Mouse (Mus musculus) layer of hippocampus, adult 9-11 months (tissue): ENCODE measurements around the gene Dync2li1.

Experiments used
- DNase-seq: peaks from one replicate; pipeline ENCODE4 v3.0.0; 2022

Dync2li1 gene

DNA sequence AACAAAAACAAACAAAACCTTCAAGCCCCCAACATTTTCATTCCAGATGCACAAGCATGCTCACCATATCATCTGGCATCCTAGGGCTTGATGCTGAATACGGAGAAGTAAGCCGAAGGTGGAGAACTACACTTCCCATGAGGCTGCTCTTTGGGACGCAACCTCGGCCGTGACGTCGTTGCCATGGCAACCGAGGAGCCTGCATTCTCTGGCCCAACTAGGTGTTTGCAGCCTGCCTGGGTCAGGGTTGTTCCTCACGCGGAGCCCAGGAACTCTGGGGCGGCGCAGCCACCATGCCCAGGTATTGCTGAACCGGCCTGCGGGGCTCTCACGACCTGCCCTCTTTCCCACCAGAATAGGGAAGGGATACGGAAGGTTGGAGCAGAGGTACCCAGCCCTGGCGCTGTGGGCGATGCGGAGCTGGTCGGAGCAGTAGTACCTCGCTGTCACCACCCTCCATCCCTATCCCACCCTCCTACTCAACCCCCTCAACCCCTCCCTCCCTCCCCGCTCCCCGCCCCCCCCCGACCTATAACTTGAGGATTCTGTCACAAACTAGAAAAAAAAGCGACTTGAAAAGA is at the start of gene Dync2li1:
Dync2li1 (plus strand) TSS at position 221 of the 581 bp plus-strand sequence.
- DNase-seq = peak; percentile 94

DNA sequence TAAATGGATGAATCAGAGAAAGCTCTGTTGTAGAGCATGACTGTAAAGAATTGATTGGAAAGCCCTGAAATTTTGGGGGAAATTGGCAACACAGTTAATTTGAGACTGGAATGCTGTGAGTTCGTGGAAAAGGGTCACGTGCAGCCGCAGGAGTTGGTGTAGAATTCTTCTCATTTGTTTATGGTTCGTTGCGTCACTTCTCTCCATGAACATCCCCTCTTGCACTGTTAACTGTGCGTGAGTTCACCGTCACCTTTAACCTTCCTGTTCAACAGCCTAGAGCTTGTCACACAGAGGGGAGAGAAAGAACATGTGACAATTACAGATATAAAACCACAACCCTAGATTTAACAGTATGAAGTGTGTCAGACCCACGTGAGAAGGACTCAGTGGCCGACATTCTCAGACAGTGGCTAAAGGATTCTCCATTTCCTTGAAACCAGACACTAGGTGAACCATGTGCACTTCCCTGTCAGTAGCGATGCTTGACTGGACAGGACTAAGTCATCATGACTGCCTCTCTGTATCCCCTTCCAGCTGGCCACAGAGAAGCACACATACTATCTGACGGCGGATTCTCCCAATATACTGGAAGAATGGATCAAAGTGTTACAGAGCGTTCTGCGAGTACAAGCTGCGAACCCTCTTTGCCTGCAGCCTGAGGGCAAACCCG is 49.5 kb upstream of the Dync2li1 start:
- DNase-seq = no peak

DNA sequence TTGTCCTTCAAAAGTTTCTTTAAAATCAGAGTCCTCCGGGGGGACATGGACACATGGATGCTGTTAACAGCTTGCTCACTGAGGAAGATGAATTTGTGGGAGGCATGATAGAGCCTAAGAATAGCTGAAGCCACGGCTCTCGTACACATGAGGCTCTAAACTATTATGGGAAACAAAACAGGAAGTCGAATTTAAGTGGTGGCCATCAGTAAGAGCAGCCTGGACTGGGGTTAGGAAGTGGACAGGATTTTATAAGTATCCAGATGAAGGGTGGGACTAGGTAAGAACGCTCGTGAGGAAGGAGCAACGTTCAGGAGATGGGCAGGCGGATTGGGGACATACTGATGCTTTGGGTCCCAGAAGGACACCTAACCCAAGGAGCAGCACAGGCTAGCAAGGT is 47.0 kb upstream of the Dync2li1 start:
- no peak for DNase-seq

DNA sequence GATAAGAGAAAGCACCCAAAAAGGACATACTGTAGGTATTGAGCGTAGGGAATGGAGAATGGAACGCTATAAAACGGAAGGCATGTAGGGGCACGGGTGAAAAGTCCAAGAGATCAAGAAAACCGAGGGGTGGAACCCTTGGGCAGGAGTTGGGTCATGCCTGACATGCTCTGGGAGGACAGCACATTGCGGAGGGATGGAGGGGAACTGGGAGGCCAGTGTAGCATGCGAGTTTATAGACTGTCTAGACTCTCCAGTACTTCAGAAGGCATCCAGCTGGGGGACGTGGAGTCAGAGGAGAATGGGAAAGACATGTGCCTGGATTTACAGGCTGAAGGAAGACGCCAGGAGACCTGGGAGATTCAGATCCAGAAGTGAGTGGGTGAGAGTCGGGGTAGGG is 46.5 kb upstream of the Dync2li1 start:
- DNase-seq = no peak

DNA sequence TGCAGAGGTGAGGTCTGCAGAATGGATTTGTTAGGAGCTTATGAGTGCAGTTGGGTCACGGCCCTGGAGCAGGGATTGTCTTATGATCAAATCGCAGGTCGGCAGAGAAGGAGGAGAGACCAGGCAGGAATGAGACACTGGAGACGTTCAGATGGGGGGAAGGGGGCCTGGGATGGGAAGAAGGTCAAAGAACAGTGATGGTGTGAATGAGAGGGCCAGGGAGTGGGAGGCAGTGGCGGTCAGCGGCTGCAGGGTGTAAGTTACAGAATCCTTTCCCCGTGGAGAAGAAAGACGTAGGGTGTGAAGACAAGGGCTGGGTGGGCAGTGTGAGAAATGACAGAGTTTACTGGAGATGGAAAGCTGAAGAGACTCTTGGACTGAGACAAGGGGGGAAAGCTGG is 45.5 kb upstream of the Dync2li1 start:
- DNase-seq = no peak

DNA sequence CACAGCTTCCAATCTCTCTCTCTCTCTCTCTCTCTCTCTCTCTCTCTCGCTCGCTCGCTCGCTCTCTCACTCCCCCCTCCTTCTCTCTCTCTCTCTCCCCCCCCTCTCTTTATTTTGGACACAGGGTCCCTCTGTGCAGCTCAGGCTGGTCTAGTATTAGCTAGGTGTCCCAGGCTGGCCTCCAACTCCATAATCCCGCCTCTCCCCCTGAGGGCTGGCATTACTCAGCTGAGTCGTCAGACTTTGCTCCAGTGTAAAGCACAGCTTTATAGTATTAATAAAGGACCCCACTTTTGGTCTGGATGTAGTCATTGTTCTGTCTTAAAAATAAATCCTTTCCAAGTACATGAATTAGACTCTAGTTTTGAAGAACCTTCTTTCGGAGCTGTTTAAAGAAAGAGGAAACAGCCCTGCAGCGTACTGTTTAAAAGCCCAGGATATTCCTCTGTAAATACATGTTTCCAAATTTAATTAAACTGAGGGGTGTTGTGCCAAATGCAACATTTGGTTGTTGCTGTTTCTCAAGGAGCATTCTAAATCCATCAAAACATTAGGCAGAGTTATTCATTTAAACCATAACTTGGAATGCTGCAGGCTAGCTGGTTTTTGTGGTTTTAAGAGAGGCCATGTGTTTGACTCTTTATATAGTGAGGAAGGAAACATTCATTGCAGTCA is 44.4 kb upstream of the Dync2li1 start:
- no peak for DNase-seq

DNA sequence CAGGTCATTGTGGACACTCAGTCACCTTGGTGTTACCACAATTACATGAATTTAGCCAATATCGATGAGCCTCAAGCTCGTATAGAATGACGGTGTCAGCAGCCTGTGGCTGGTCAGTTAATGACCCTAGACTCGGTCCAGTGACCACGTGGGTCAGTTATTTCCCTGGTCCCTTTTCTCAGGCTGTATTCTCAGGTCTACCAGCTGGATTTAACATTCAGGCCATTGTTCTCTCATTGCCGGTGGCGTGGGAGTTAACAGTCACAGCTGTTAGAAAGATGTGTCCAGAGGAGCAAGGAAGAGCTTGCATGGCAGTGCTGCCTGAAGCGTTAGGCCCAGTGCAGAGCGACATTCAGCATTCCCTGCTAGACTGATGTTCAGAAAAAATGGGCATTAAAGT is 42.2 kb upstream of the Dync2li1 start:
- DNase-seq = no peak

DNA sequence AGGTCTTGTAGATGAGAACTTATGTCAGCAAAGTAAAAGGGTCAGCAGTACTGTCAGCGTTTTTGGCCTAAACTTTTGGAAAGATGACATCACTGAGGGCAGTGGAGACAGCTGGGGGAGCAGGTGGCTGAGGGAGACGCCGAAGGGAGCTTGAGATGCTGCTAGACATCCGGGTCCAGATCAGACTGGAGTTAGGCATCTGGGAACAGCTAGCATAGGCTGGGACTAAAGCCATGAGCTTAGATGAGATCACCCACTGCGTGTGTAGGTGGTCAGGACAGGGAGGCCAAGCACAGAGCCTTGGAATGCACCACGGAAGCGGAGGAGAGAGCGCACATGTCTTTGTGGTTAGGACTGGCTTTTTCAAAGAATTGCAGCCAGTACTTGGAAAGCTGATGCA is 41.2 kb upstream of the Dync2li1 start:
- peak; percentile 74 for DNase-seq

DNA sequence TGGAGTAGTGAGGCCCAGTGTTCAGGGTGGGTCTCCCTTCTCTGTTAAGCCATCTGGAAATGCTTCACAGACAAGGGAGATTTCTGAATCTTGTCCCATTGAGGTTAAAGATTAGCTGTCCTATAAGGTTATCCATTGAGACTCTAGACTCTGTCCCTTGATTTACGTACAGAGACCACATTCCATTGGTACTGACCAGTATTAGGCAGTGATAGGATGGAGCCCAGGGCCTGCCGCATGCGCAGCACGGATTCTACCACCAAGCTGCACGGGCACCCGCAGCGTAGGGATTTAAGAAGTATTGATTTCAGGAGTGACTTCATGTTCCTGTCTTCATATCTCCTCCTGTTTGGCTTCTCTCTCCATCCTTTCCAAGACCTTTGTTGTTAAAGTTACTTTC is 36.2 kb upstream of the Dync2li1 start:
- DNase-seq = no peak

DNA sequence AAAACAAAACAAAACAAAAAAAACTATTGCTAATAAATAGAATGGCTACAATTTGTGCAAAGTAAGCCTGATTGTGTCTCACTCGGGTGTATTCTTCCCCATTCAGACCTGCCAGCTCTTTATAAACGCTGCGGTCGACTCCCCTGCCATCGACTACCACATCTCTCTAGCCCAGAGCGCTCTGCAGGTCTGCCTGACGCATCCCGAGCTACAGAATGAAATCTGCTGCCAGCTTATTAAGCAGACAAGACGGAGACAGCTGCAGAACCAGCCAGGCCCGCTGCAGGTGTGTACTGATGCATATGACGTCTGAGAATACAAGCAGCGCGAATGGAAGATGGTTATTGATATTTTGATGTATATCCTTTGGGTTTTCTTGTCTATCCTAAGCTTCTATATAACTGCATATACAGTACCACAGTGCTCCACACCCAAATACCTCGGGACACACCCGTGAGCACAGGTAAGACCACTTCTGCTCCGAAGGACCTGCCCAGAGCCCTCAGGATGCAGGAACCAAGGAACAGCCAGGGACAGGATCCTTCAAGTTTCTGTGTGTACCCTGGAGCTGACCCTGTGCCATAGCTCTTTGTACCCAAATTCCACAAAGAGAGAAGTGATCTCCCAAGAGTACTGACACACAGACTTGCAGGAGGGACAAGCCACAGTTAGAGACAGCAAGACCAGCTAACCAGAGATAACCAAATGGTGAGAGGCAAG is 34.7 kb upstream of the Dync2li1 start:
- no peak for DNase-seq

DNA sequence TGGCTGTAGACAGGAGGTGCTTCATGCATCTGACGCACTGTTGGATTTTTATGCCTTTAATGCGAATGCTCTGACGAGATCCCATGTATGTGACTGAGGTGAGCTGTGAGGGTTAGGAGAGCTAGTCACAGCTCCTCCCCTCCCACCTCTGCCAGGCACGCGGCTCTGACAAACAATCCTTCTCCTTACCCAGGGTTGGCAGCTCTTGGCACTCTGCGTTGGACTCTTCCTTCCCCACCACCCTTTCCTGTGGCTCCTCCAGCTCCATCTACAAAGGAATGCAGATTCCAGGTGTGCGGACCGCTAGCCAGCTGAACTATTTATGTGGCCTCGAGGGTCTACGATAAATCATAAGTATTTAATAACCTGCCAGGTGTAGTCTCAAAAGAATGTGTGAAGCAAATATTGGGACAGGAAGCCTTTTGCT is 30.3 kb upstream of the Dync2li1 start:
- no peak for DNase-seq

DNA sequence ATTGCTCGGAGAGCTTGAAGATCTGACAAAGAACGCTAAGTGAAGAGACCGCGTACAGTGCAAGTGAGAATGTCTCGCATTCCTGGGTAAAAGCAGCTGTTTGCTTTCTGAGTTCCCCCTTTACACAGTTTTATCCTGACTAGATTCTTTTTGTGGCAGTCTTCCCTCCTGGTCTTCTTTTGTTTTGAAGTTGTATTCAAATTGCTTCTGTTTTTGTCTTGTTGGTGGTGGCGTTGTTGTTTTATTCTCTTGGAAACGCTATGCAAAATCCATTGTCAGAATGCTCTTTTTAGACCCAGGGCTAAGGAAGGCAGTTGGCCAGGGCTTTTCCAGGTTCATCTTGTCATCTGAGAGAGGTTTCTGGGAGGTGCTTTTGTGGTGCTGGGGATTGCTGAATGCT is 29.8 kb upstream of the Dync2li1 start:
- no peak for DNase-seq

DNA sequence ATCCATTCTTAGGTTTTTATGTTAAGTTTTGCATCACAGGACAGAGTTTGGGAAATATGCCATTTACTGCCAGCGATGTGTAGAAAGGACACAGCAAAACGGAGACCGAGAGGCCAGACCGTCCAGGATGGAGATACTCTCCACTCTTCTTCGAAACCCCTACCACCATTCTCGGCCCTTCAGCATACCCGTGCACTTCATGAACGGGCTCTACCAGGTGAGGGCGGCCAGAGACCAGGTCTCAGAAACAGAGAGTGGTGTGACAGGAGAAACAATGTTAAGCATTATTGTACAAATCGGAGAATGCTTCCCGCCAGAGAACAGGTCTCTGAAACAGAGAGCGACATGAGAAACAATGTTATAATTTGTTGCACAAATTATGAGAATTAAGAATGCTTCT is 28.4 kb upstream of the Dync2li1 start:
- no peak for DNase-seq

DNA sequence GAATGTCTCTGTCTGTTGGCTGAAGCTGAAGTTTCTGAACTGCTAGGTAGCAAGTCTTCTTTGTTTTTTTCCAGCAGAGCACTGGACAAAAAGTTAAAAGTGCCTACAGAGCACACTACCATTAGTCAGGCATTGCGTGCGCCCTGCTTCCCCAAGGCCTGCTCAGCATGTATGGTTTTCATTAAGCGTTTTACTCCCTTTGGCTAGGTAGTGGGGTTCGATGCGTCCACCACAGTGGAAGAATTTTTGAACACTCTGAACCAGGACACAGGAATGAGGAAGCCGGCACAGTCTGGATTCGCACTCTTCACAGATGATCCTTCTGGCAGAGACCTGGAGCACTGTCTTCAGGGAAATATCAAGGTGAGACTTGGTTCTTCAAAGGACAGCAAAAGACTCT is 27.4 kb upstream of the Dync2li1 start:
- no peak for DNase-seq

DNA sequence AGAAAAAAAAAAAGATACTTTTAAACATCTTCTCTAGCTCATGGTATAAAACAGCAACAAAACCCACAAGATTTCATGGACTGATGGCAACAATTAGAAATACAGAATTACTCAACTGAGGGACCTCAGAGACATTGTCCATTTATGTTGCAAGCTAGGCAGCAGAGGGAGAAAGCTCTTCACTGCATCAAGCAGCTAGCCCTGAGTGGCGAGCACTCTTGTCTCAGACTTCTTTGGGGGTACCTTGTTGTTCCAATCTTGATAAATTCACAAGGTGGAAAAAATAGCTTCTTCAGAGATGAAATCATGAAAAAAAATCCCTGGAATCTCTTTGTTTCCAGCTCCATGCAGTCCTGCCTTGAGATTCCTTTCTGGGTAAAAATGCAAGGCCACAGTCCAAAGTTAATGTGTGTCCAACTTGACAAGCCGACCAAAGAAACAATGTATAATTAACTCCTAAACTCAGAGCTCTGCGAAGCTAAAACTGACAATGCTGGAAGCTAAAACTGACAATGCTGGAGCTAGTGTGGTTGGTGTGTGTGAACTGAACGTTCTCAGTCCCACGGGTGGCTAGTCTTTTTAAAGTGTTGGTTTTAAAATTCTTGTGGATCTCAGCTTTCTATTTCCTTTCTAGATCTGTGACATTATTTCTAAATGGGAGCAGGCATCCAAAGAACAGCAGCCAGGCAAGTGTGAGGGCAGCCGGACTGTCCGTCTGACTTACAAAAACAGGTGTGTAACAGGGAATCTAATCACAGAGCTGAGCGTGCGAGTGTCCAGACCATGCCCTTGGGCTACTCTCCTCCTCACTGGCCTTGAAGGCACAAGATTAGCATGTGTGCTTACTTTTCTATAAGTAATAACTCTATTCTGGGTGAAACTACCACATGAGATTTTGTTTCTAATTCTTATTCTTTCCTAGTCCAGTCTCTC is 26.0 kb upstream of the Dync2li1 start:
- DNase-seq = no peak

DNA sequence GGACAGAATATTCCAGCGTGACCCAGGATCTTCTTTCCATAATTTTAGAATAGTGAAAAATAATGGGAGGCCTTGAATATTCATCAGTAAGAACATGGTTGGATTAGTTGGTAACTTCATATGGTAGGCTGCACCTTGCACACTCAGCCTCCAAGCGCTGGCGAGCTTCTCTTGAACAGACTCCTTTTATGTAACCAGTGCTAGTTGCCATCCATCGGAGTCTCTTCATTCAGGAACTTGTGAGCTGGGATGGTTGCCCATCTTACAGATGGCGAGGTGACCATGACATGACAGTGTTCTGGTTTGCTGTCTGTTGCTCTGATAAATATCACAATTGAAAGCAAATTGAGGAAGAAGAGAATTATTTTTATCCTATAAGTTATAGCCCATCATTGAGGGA is 24.5 kb upstream of the Dync2li1 start:
- peak; percentile 49 for DNase-seq

DNA sequence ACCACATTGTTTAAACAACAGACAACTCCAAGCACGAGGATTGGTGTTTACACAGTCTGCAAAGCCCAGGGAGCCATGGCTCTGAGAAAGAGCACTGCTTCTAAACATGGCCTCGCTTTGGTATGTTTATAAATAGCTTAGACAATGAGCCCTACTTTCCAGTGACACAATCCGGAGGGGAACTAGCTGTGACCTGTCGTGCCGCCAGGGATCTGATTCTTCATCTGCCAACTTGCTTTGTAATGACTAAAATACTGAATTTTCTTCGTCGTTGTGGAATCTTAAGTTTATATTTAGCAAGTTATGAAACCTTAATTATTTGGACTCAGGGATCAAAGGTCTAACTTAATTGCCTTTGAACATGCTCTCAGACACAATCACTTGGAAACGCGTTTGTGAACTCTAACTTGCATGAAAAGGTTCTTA is 23.1 kb upstream of the Dync2li1 start:
- DNase-seq = no peak

DNA sequence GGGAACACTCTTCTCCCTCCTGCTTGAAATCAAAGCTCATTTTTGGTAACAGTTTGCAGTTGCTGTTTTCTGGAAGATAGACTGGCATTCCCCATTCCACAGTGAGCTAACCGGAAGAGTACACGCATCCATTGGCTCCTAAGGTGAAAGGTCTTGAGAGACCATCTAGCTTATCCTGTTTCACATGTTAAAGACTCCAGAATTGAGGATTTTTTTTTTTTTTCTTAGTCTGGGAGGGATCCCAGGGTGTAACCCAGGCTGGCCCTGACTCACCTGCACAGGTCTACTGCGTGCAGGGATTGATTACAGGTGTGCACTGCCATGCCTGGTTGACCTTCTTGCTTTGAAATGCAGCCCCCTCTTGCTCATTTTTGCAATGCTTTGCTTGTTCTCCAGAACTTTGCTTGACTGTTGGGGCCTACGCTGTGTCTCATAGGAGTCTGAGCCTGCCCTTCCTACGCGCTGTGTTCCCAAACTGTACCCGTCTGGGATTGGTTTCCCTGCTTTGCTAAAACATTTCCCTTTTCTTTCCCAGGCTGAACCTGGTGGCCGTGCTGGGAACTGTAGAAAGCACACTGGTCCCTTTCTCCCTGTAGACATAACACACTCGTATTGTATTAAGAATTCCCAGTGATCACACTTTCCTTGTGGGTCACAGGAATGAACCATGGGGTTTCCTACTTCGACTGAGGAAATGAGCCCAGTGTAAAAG is 22.4 kb upstream of the Dync2li1 start:
- no peak for DNase-seq

DNA sequence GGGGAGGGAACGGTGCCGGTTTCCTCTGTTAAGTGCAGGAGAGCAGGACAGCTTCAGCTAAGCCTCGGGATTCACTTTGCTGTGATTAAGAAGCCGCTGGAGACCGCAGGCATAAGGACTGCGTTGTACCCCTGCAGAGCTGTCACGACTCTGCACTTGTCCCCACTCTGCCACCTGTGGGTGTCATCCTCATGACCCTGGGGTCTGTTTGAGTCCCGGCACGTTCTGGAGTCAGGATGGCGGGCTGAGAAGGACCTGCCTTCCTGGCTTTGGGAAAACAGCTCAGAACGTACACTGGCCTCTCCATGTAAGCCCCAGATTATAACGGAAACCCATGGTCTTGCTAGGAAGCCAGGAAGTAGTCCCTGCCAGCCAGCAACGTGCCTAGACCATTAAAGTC is 19.3 kb upstream of the Dync2li1 start:
- no peak for DNase-seq

DNA sequence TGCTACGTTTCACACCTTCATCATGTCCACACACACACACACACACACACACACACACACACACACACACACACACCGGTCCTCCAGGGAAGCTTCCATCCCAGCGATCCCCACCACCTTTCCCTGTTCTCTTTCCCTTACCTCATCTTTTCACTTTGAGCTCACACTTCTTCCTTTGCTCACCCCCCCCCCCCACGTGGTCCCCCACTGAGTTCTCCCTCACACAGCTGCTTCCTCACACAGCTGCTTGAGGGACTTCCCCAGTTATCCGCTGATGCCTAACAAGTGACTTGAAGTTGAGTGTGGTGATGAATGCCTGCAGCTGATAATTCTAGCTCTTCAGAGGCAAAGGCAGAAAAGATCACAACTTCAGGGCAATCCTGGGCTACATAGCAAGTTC is 18.7 kb upstream of the Dync2li1 start:
- no peak for DNase-seq

DNA sequence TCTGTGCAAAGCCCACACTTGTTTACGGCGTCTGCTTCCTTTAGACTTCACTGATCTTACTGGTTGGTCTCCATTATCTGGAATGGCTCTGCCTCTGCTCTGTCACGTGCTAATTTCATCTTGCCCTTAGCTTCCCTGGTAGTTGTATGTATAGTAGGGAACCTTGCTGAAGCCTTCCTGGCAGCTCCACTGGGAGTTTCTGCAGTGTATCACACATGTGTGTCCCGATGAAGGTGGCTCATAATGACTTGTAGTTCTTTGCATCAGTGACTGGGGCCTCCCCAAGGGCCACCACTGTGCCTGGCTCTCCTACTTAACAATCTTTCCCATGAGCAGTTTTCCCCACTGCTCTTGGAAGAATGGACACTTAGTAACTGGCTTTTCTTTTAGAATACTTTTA is 17.7 kb upstream of the Dync2li1 start:
- no peak for DNase-seq

DNA sequence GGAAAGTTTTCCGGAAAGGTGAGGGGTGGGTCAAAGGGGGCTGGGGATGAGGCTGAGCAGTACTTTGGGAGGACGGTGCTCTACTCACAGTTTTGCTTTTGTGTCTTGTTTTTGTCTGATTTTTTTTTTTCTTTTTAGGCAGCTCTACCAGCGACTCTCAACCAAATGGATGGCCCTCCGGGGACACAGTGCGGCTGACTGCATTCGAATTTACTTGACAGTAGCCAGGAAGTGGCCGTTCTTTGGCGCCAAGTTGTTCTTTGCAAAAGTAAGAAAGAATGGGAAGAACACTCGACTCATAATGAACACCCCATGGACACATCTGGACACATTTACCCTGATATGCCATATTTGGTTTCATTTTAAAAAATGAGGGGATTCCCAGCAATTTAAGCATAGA is 14.8 kb upstream of the Dync2li1 start:
- no peak for DNase-seq
